Mouse (Mus musculus) cortical plate, adult 2 months (tissue): Measurements from ENCODE around the gene Pak6.

Experiments
- CTCF ChIP-seq: fragments of 200-500 bp; IDR thresholded peaks from 2 replicates; pipeline ENCODE4 v1.5.1; 2011; ENCODE audit warnings: mild to moderate bottlenecking, control low read depth, low read length; ENCODE audit not compliant: insufficient read depth; ENCODE audit errors: extremely low read depth
- POLR2A ChIP-seq: fragments of 200-500 bp; IDR thresholded peaks from 2 replicates; pipeline ENCODE4 v1.6.1; 2011; ENCODE audit warnings: mild to moderate bottlenecking, low read length, control low read depth; ENCODE audit not compliant: insufficient read depth; ENCODE audit errors: extremely low read depth

- TF ChIP-seq POLR2A (no peak), CTCF (no peak)
Measured at GRCm38 (mm10) chr2:118727911-118728310, 64.8 kb downstream of the Pak6 start.
